Comparison of ENCODE assay signal across 13 mouse cellular contexts in genomic region chr2:17514765-17515164, GRCm38 (mm10).
A peak's percentile ranks its signal among the peaks of the same experiment; 100 is the strongest.
DNase-seq lines count a peak whose midpoint lies in the region; ATAC-seq lines count a peak whose summit lies in the region.
"Had no signal": no experiment of that assay in that cellular context is flagged by ENCODE, and none has a peak within 500 bp of the region (broad histone marks: within the 10 kb centered on the region; RNA-seq: fewer than 3 reads in every experiment).

No protein-coding gene starts in this region.

- no peaks in the 10 kb centered on the region for H3K9me3 ChIP-seq in limb, embryonic 12.5 days
- H3K9me3 ChIP-seq in limb, embryonic 10.5 days (replicated peaks): no peaks in the 10 kb centered on the region
- no peaks in the 10 kb centered on the region for H3K9me3 ChIP-seq in hindbrain, embryonic 12.5 days (replicated peaks)
- no peaks in the 10 kb centered on the region for H3K9me3 ChIP-seq in midbrain, embryonic 16.5 days (replicated peaks; ENCODE audit: control insufficient read depth, low read length, poor library complexity, severe bottlenecking)
- H3K9me3 ChIP-seq: intestine, embryonic 15.5 days; liver, embryonic 13.5 days had no signal

- H3K4me1 ChIP-seq in limb, embryonic 12.5 days (replicated peaks): peaks cover 6% of the 10 kb centered on the region; the same call in 1 of the 2 replicates
- H3K4me1 ChIP-seq in limb, embryonic 10.5 days: no peaks in the 10 kb centered on the region
- peaks cover 4% of the 10 kb centered on the region; the same call in 1 of the 2 replicates for H3K4me1 ChIP-seq in hindbrain, embryonic 12.5 days
- H3K4me1 ChIP-seq in midbrain, embryonic 16.5 days (ENCODE audit: control insufficient read depth, insufficient read depth, low read length): peaks cover 7% of the 10 kb centered on the region; the same call in 1 of the 2 replicates
- H3K4me1 ChIP-seq: intestine, embryonic 15.5 days; liver, embryonic 13.5 days had no signal

- no peaks in the 10 kb centered on the region for H3K36me3 ChIP-seq in limb, embryonic 12.5 days
- H3K36me3 ChIP-seq in limb, embryonic 10.5 days: no peaks in the 10 kb centered on the region
- H3K36me3 ChIP-seq in hindbrain, embryonic 12.5 days: no peaks in the 10 kb centered on the region
- H3K36me3 ChIP-seq in midbrain, embryonic 16.5 days (ENCODE audit: control insufficient read depth, insufficient read depth, low read length): no peaks in the 10 kb centered on the region
- H3K36me3 ChIP-seq: intestine, embryonic 15.5 days; liver, embryonic 13.5 days had no signal

- no peak for DNase-seq in limb, embryonic 10.5 days (ENCODE audit: low spot score)
- peak; percentile 31 to 39 for DNase-seq in cerebellum, postnatal 25 days
- no peak for DNase-seq in gastrocnemius, adult 18-20 months (ENCODE audit: low spot score)
- no peak for DNase-seq in layer of hippocampus, postnatal 14 days (ENCODE audit: low spot score in 2 of 2)
- DNase-seq: adrenal gland, adult 2 months; kidney, postnatal 14 days; liver, embryonic 13.5 days; right cerebral cortex, adult 18-20 months had no signal

- H3K9ac ChIP-seq in limb, embryonic 12.5 days (replicated peaks): no peak overlapping the region
- H3K9ac ChIP-seq in hindbrain, embryonic 12.5 days: no peak overlapping the region
- H3K9ac ChIP-seq in midbrain, embryonic 16.5 days (ENCODE audit: low read depth, low read length): peak overlapping the region; percentile 48; the same call in 1 of the 2 replicates
- H3K9ac ChIP-seq: intestine, embryonic 15.5 days; liver, embryonic 13.5 days had no signal

- 0 out of 2 replicates have a peak, but pooled peaks have one; percentile 6 for ATAC-seq in limb, embryonic 12.5 days (ENCODE audit: insufficient number of reproducible peaks, insufficient read depth, low FRiP score, low TSS enrichment, low read depth)
- no peak for ATAC-seq in hindbrain, embryonic 12.5 days (ENCODE audit: low FRiP score)
- ATAC-seq in midbrain, embryonic 16.5 days: 0 out of 2 replicates have a peak, but pooled peaks have one; percentile 65
- ATAC-seq: intestine, embryonic 15.5 days had no signal

- H3K27me3 ChIP-seq in limb, embryonic 12.5 days: no peaks in the 10 kb centered on the region
- no peaks in the 10 kb centered on the region for H3K27me3 ChIP-seq in limb, embryonic 10.5 days (ENCODE audit: low read depth, poor library complexity, severe bottlenecking)
- H3K27me3 ChIP-seq in hindbrain, embryonic 12.5 days: no peaks in the 10 kb centered on the region
- no peaks in the 10 kb centered on the region for H3K27me3 ChIP-seq in midbrain, embryonic 16.5 days (ENCODE audit: control insufficient read depth, insufficient read depth, low read depth, low read length)
- H3K27me3 ChIP-seq: CH12.LX; intestine, embryonic 15.5 days; liver, embryonic 13.5 days had no signal

- H3K4me3 ChIP-seq in limb, embryonic 12.5 days (replicated peaks): no peak overlapping the region
- no peak overlapping the region for H3K4me3 ChIP-seq in limb, embryonic 10.5 days
- H3K4me3 ChIP-seq in hindbrain, embryonic 12.5 days: no peak overlapping the region
- no peak overlapping the region for H3K4me3 ChIP-seq in midbrain, embryonic 16.5 days (ENCODE audit: low read depth, low read length)
- H3K4me3 ChIP-seq: intestine, embryonic 15.5 days; liver, embryonic 13.5 days had no signal

- 53% methylated on average over 12 of the region's 12 CpGs for WGBS in limb, embryonic 12.5 days
- 82% methylated on average over 12 of the region's 12 CpGs for WGBS in limb, embryonic 10.5 days
- WGBS in hindbrain, embryonic 12.5 days: 40% methylated on average over 12 of the region's 12 CpGs
- 37% methylated on average over 12 of the region's 12 CpGs for WGBS in midbrain, embryonic 16.5 days

- peak overlapping the region; percentile 32 for H3K4me2 ChIP-seq in limb, embryonic 12.5 days
- 0 out of 2 replicates have a peak overlapping the region, but pooled peaks have one; percentile 17 for H3K4me2 ChIP-seq in hindbrain, embryonic 12.5 days (replicated peaks)
- H3K4me2 ChIP-seq in midbrain, embryonic 16.5 days (ENCODE audit: low read length): peak overlapping the region; percentile 41
- H3K4me2 ChIP-seq: intestine, embryonic 15.5 days; liver, embryonic 13.5 days had no signal

- H3K27ac ChIP-seq in limb, embryonic 12.5 days: no peak overlapping the region
- H3K27ac ChIP-seq in limb, embryonic 10.5 days: no peak overlapping the region
- no peak overlapping the region for H3K27ac ChIP-seq in hindbrain, embryonic 12.5 days
- no peak overlapping the region for H3K27ac ChIP-seq in midbrain, embryonic 16.5 days (ENCODE audit: low read length)
- H3K27ac ChIP-seq: intestine, embryonic 15.5 days; liver, embryonic 13.5 days had no signal

Comparison
In these comparisons a context has a peak if more than half of its experiments do, and no peak if none do; other contexts are left out.
1. DNase-seq: peak in cerebellum, postnatal 25 days (2 of 2); none in limb, embryonic 10.5 days (single experiment), gastrocnemius, adult 18-20 months (single experiment) and layer of hippocampus, postnatal 14 days (0 of 2).
2. Peak in every context shown above with its lines, with median percentiles within 50 percentile points of each other: H3K4me2 ChIP-seq.